Mouse (Mus musculus) embryonic fibroblast, embryonic 13.5 days (primary cell): ENCODE data around the gene Aloxe3.

Experiments used
- CTCF ChIP-seq: IDR thresholded peaks from 2 replicates; pipeline ENCODE4 v1.5.1; 2011; ENCODE audit warnings: mild to moderate bottlenecking, control low read depth, low read length, moderate library complexity, borderline replicate concordance; ENCODE audit not compliant: insufficient read depth
- POLR2A ChIP-seq: IDR thresholded peaks from 2 replicates; pipeline ENCODE4 v1.6.1; 2011; ENCODE audit warnings: low read depth, mild to moderate bottlenecking, control low read depth, low read length, moderate library complexity

DNA sequence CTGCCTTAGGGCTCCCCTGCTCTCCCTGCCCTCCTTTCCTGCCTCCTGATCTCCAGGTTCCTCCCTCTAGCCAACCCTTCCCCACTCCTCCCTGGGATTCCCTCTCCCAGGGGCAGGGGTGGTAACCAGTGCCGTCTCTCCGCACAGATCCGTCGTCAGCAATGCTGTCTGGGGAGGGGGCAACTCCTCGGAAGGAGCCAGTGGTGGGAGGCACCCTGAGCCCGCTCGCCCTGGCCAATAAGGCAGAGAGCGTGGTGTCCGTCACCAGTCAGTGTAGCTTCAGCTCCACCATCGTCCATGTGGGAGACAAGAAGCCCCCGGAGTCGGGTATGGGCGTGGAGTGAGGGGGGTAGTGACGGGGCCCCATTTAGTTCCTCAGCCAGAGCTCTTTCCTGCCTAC is 21.2 kb upstream of the Aloxe3 start:
- TF ChIP-seq POLR2A (no peak), CTCF (no peak)
